Mouse (Mus musculus) right cerebral cortex, postnatal 25 days (tissue): Measurements from ENCODE around the gene Gm5800.
"Not testable (repeated sequence)": the region's sequence is repeated elsewhere in the genome, so short reads cannot be mapped to it uniquely, and the experiment has no call there.

ENCODE experiments used
- DNase-seq: peaks from one replicate; pipeline ENCODE4 v3.0.0; 2022

Gene Gm5800

DNA sequence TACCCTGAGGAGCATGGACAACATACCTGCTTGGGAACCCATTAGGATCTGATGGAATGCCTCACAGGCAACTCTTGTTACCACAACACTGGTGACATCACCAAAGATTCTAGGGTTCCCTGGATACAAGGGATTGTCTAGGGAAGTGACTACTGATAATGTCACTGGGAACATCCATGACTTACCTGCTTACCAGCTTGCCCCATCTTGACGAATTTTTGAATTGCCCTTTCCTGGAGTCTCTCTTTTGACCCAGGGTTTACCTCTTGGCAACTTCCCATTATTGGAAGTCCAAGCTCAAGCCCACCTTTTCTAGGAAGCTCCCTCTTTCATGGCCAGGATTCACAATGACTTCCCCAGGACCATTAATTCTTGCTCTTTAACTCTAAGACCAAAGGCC, at the start of gene Gm5800:
TSS of gene Gm5800 (minus strand) at position 101 of the 400 bp plus-strand sequence.
- no peak for DNase-seq

DNA sequence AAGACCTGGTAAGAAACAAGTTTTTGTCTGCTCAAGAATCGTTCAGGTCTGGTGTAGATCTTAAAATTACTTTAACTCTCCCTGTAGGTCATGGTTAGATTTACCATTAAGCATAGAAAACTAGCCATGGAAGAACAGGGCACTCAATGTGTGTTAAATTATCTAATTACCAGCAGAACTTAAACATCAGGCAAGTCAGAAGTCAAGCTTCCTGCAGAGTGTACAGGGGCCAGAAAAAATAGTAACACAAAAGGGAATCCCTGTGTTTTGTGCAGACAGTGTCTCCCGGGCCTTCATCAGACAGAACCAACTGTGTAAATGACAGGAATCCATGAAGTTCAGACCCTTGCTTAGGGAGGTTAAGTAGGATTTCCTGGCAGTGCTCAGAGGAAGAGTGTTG, 39.0 kb upstream of the Gm5800 start:
- DNase-seq: no peak

DNA sequence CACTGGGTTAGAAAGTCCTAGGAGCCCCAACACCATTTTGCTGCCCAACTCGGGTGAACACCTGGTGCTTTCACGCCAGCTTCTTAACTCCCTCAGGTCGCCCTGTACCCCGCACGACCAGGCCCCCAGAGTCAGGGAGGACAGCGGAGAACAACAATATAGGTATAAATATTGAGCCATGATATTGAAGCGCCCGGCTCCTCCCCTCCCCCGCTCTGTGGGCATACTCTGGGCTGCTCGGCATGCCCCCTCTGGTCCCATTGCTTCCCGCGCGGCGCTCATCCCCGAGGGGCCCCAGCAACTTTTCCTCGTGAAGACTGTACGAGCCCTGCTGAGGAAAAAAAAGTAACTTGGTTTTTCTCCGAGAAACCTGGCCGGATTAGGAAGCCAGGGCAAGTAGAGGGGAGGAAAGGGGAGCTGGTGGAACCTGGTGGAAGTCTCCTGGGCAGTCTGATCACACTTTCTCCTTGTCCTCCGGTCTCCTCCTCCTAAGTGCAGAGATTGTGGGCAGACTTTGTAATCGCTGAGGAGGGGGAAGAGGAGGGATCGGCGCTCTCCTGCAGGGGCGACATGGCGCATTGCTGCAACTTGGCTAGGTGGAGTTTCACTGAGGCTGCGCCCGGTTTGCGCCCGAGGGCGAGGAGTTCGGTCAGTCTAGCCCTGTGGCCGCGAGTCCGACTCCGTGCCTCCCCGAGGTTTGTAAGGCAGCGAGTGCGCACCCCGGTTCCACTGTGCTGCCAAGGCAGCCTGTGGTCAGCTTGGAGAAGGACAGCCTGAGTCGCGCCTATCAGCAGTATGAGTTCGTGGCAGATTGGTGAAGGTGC, 23.6 kb upstream of the Gm5800 start:
- peak; percentile 5 for DNase-seq

DNA sequence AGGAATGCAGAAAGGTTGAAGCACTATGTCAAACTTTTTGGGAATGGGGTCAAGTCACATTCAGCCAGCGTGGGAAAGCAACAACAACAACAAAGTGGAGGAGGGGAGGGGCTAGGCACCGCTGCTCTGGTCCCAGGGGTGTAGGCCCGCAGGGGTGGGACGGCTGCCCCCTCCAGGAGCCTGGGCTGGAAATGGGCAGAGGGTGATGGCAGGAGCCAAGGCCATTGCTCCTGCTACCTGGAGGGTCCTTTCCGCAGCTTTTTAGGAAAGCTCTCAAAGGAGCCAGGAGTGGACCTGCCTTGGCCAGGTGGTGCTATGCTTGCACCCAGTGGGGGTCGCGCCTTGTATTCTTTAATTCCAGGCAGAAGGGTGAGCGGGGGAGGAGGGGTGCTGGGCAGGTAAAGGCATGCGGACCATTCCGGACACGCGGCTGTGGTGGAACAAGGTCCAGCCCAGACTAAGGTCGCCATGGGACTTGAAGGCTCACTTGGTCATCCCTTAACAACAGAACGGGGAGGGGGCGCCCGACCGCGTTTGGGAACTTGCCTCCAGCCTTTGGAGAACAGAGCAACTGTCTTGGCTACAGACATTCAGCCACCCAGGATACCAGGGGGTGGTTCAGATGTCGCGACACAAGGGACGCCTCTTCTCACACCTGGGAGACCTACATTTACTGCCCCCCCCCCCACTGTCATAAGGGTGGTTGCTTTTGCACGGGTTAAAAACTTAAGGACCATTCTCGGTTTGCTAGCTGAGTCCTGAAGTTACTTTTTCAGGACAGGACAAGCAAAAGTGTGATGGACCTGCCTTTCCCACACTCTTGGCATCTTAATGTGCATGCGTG, 22.4 kb upstream of the Gm5800 start:
- DNase-seq: no peak

DNA sequence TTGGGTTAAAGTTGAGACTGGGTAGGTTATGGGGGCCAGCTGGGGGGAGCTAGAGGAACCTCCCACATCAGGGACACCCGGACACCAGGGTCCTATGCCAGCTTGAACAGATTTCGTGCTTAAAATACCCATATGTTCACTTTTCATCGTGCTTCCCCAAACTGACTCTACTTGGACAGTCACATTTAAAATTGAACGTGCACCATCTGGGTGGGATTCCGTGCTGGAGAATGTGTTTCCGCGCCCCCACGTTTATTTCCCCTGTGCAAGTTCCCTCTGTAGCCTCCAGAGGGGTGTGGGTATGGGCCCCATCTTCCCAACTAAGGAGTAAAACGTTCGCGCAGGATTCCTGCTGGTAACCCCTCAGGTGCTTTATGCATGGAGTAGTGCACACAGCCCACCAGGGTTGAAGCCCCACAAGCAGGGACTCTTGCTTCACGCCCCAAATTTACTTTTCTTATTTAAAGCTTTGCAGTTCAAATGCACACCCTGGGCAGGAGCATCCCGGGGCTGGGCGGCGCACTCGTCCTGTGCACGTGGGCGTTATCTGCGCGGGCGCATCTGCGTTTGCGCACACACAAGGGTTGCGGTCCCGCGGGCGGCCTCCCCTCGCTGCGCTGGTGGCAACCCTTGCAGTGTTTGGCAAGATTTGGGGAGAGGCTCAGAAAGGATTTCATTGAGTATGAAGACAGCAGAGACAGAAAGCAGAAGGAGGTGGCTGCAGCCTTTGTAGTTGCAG, 21.6 kb upstream of the Gm5800 start:
- peak; percentile 13 for DNase-seq

DNA sequence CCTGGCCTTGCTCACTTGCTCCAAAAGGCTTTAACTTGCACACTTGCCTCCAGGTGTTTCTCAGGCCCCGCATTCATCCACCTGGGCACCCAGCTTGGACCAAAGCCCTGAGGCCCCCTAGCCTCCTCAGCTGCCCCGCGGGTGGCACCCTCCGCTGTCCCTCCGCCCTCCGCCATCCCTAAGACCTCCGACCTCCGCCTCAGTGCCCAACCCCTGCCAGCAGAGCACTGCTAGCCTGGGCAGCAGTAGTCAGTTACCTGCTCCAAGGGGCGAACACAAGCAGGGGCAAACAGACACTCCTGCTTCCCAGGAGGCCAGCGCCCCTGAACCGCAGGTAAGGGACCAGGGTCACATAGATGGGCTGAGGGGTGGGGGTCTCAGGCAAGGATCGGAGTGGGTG, 21.0 kb upstream of the Gm5800 start:
- DNase-seq: no peak

GRCm38 (mm10) chr14:51695368-51695767, 21.6 kb downstream of the Gm5800 start, which contains the start of gene Gm17079:
TSS of gene Gm17079 (minus strand) at chr14:51695468.
- DNase-seq: not testable (repeated sequence)

GRCm38 (mm10) chr14:51677269-51677668, 39.7 kb downstream of the Gm5800 start:
- DNase-seq: no peak
